Mouse (Mus musculus) T-helper 2 cell (primary cell): Measurements from ENCODE around the gene Hrg.
"Not testable (repeated sequence)": the region's sequence is repeated elsewhere in the genome, so short reads cannot be mapped to it uniquely, and the experiment has no call there.

Experiments
- in situ Hi-C: fragments of 300-600 bp; cut with MboI, MseI; formaldehyde crosslinking; loops from one replicate; pipeline ENCODE4 v1.15.1; 2025; ENCODE audit warnings: high pct_unique_total_duplicates

The Hrg gene

GRCm38 (mm10) chr16:22950840-22951395, at the start of gene Hrg:
Gene Hrg, plus strand, starts transcription at chr16:22951072.
- in situ Hi-C loops = no loop called here

GRCm38 (mm10) chr16:22901326-22901725, 49.5 kb upstream of the Hrg start:
- in situ Hi-C loops = no loop called here

GRCm38 (mm10) chr16:22909290-22909689, 41.6 kb upstream of the Hrg start:
- in situ Hi-C loops = no loop called here

GRCm38 (mm10) chr16:22911986-22912385, 38.9 kb upstream of the Hrg start:
- in situ Hi-C loops = loop anchor here (10.0 kb wide), 1 partner anchor 1187 kb away; no protein-coding TSS in a partner anchor

GRCm38 (mm10) chr16:22912886-22913285, 38.0 kb upstream of the Hrg start:
- in situ Hi-C loops = loop anchor here (10.0 kb wide), 1 partner anchor 1188 kb away; no protein-coding TSS in a partner anchor

GRCm38 (mm10) chr16:22914276-22914675, 36.6 kb upstream of the Hrg start:
- in situ Hi-C loops = loop anchor here (10.0 kb wide), 1 partner anchor 1189 kb away; no protein-coding TSS in a partner anchor

GRCm38 (mm10) chr16:22918034-22918433, 32.8 kb upstream of the Hrg start, which contains the start of gene Fetub:
Gene Fetub, plus strand, starts transcription at chr16:22918334.
- in situ Hi-C loops = loop anchor here (10.0 kb wide), 1 partner anchor 1193 kb away; no protein-coding TSS in a partner anchor

- in situ Hi-C loops = loop anchor here (10.0 kb wide), 1 partner anchor 1194 kb away; no protein-coding TSS in a partner anchor
Measured at GRCm38 (mm10) chr16:22918664-22919312, 32.1 kb upstream of the Hrg start.

GRCm38 (mm10) chr16:22919971-22920854, 30.7 kb upstream of the Hrg start:
- in situ Hi-C loops = loop anchor here (10.0 kb wide), 1 partner anchor 1195 kb away; no protein-coding TSS in a partner anchor

GRCm38 (mm10) chr16:22921761-22922160, 29.1 kb upstream of the Hrg start:
- in situ Hi-C loops = no loop called here

GRCm38 (mm10) chr16:22922433-22922832, 28.4 kb upstream of the Hrg start:
- in situ Hi-C loops = no loop called here

GRCm38 (mm10) chr16:22929575-22929974, 21.3 kb upstream of the Hrg start:
- in situ Hi-C loops = no loop called here

- in situ Hi-C loops = no loop called here
Measured at GRCm38 (mm10) chr16:22931431-22932200, 19.3 kb upstream of the Hrg start.

- in situ Hi-C loops = no loop called here
Measured at GRCm38 (mm10) chr16:22937631-22938030, 13.2 kb upstream of the Hrg start.

- in situ Hi-C loops = no loop called here
Measured at GRCm38 (mm10) chr16:22938541-22938940, 12.3 kb upstream of the Hrg start.

- in situ Hi-C loops = no loop called here
Measured at GRCm38 (mm10) chr16:22939120-22939695, 11.7 kb upstream of the Hrg start.

- in situ Hi-C loops = not testable (repeated sequence)
Measured at GRCm38 (mm10) chr16:22941825-22942476, 8.9 kb upstream of the Hrg start.

GRCm38 (mm10) chr16:22947371-22947770, 3.5 kb upstream of the Hrg start:
- in situ Hi-C loops = no loop called here

GRCm38 (mm10) chr16:22953069-22953468, 2.2 kb downstream of the Hrg start:
- in situ Hi-C loops = no loop called here

GRCm38 (mm10) chr16:22955397-22956084, 4.7 kb downstream of the Hrg start:
- in situ Hi-C loops = no loop called here
